In the genomic region with DNA sequence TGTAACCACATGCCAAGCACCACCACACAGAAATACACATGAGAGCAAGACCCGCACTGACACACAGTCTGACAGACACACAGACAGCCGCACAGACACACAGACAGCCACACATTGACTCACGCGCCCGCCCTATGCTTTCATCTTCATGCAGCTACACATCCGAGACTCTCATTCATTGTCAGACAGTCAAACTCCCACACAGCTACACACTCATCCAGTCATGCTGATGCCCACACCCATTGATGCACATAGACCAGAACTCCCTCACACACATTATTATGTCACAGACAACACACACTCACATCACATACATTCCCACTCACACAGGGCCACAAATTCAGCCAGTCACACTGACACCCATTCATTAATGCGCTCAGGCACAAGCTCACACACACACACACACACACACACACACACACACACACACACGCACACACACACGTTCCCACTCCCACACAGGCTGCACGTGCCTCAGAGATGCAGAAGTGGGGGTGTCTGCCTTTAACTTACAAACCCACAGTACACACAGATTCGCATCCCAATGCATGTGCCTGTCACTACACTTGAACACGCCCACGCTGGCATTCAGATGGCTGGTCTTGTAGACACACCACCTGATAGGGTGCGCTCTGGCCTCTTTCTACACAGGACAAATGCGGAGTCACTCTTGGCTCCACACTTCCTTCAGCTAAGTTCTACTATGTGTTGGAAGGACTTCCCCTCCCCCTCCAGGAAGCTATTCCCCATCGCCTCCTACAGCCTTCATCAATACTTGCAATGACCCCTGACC, we compare ENCODE assay signal across 17 mouse cellular contexts. TPM values are rescaled to one million over a fixed set of nuclear protein-coding genes. Genes with fewer than 3 reads are reported as not detected.
A peak's percentile ranks its signal among the peaks of the same experiment; 100 is the strongest.
DNase-seq lines count a peak whose midpoint lies in the region; ATAC-seq and TF ChIP-seq lines count a peak whose summit lies in the region.
"Had no signal": no experiment of that assay in that cellular context is flagged by ENCODE, and none has a peak within 500 bp of the region (broad histone marks: within the 10 kb centered on the region; RNA-seq: fewer than 3 reads in every experiment).

No protein-coding gene starts in this region.

- DNase-seq in left cerebral cortex, postnatal 14 days (ENCODE audit: low spot score in 2 of 2): peak; percentile 42 to 77
- DNase-seq in left cerebral cortex, adult 11 months (ENCODE audit: low spot score): no peak
- no peak for DNase-seq in thymus, postnatal 4 days
- DNase-seq in lung, adult 2 months: no peak
- DNase-seq: adrenal gland, postnatal 36 days; cerebellum, adult 18-20 months; kidney, postnatal 14 days; thymus, adult 2 months had no signal

- H3K27ac ChIP-seq in forebrain, embryonic 13.5 days: no peak overlapping the region
- no peak overlapping the region for H3K27ac ChIP-seq in hindbrain, embryonic 12.5 days
- no peak overlapping the region for H3K27ac ChIP-seq in midbrain, embryonic 16.5 days (ENCODE audit: low read length)
- H3K27ac ChIP-seq: embryonic facial prominence, embryonic 13.5 days; heart, embryonic 10.5 days; limb, embryonic 10.5 days; liver, embryonic 15.5 days; macrophage had no signal

- intact Hi-C loops in left cerebral cortex, postnatal 14 days (cut with DNase I): no loop called here

- peaks cover 13% of the 10 kb centered on the region for H3K36me3 ChIP-seq in forebrain, embryonic 13.5 days (ENCODE audit: poor library complexity, severe bottlenecking)
- H3K36me3 ChIP-seq in hindbrain, embryonic 12.5 days: peaks cover 15% of the 10 kb centered on the region; the same call in 1 of the 2 replicates
- peaks cover 11% of the 10 kb centered on the region; the same call in 1 of the 2 replicates for H3K36me3 ChIP-seq in midbrain, embryonic 16.5 days (ENCODE audit: control insufficient read depth, insufficient read depth, low read length)
- H3K36me3 ChIP-seq: embryonic facial prominence, embryonic 13.5 days; heart, embryonic 10.5 days; limb, embryonic 10.5 days; liver, embryonic 15.5 days had no signal

- no peak overlapping the region for H3K9ac ChIP-seq in forebrain, embryonic 13.5 days
- peak overlapping the region; percentile 14 for H3K9ac ChIP-seq in hindbrain, embryonic 12.5 days
- H3K9ac ChIP-seq in midbrain, embryonic 16.5 days (ENCODE audit: low read depth, low read length): no peak overlapping the region
- H3K9ac ChIP-seq: embryonic facial prominence, embryonic 13.5 days; liver, embryonic 15.5 days had no signal

- H3K4me1 ChIP-seq in forebrain, embryonic 13.5 days: peaks cover 41% of the 10 kb centered on the region
- H3K4me1 ChIP-seq in hindbrain, embryonic 12.5 days: peaks cover 37% of the 10 kb centered on the region
- H3K4me1 ChIP-seq in midbrain, embryonic 16.5 days (ENCODE audit: control insufficient read depth, insufficient read depth, low read length): peaks cover 26% of the 10 kb centered on the region
- no peaks in the 10 kb centered on the region for H3K4me1 ChIP-seq in lung, adult 2 months (ENCODE audit: control insufficient read depth, insufficient read depth, low read length)

- H3K9me3 ChIP-seq in forebrain, embryonic 13.5 days (replicated peaks): no peaks in the 10 kb centered on the region
- H3K9me3 ChIP-seq in hindbrain, embryonic 12.5 days (replicated peaks): no peaks in the 10 kb centered on the region
- no peaks in the 10 kb centered on the region for H3K9me3 ChIP-seq in midbrain, embryonic 16.5 days (replicated peaks; ENCODE audit: control insufficient read depth, low read length, poor library complexity, severe bottlenecking)
- H3K9me3 ChIP-seq: embryonic facial prominence, embryonic 13.5 days; heart, embryonic 10.5 days; limb, embryonic 10.5 days; liver, embryonic 15.5 days had no signal

- H3K4me2 ChIP-seq in forebrain, embryonic 13.5 days: peak overlapping the region; percentile 80
- H3K4me2 ChIP-seq in hindbrain, embryonic 12.5 days (replicated peaks): peak overlapping the region; percentile 65
- H3K4me2 ChIP-seq in midbrain, embryonic 16.5 days (ENCODE audit: low read length): peak overlapping the region; percentile 98
- H3K4me2 ChIP-seq: liver, embryonic 15.5 days had no signal

- WGBS in forebrain, embryonic 13.5 days: 86% methylated on average over 16 of the region's 16 CpGs
- WGBS in hindbrain, embryonic 12.5 days: 78% methylated on average over 16 of the region's 16 CpGs
- 86% methylated on average over 16 of the region's 16 CpGs for WGBS in midbrain, embryonic 16.5 days
- 78% methylated on average over 16 of the region's 16 CpGs for WGBS in lung, adult 2 months

- TF ChIP-seq CTCF in lung, adult 2 months (IDR thresholded peaks at IDR 0.05; ENCODE audit: insufficient read depth, low read length): no peak

- no peak for ATAC-seq in forebrain, embryonic 13.5 days
- no peak for ATAC-seq in hindbrain, embryonic 12.5 days (ENCODE audit: low FRiP score)
- no peak for ATAC-seq in midbrain, embryonic 16.5 days

- peak overlapping the region; percentile 74 for H3K4me3 ChIP-seq in forebrain, embryonic 13.5 days
- peak overlapping the region; percentile 70 for H3K4me3 ChIP-seq in hindbrain, embryonic 12.5 days
- peak overlapping the region; percentile 92 for H3K4me3 ChIP-seq in midbrain, embryonic 16.5 days (ENCODE audit: low read depth, low read length)
- H3K4me3 ChIP-seq in lung, adult 2 months (replicated peaks; ENCODE audit: extremely low read depth, low read depth, low read length): no peak overlapping the region
- H3K4me3 ChIP-seq: embryonic facial prominence, embryonic 13.5 days; heart, embryonic 10.5 days; liver, embryonic 15.5 days had no signal

- no peak for TF ChIP-seq POLR2A in lung, adult 2 months (IDR thresholded peaks at IDR 0.05; ENCODE audit: borderline replicate concordance, extremely low read depth, low read depth, low read length)

- peaks cover 30% of the 10 kb centered on the region for H3K27me3 ChIP-seq in forebrain, embryonic 13.5 days
- H3K27me3 ChIP-seq in hindbrain, embryonic 12.5 days: peaks cover 76% of the 10 kb centered on the region
- no peaks in the 10 kb centered on the region for H3K27me3 ChIP-seq in midbrain, embryonic 16.5 days (ENCODE audit: control insufficient read depth, insufficient read depth, low read depth, low read length)

RNA-seq across cellular contexts. Expression of a gene that starts 3.2 kb away (rescaled TPM):
- total RNA-seq in left cerebral cortex, postnatal 14 days (2021): 100 to 1,000 TPM; 139 to 146 TPM
- 31.6 and 37.3 TPM in 2 replicates for polyA plus RNA-seq in forebrain, embryonic 13.5 days (2015; fragmentation: Nextera tagmentation; extraction: Ambion mirVana)
- 36.8 and 37.9 TPM in 2 replicates for polyA plus RNA-seq in hindbrain, embryonic 12.5 days (2016; fragmentation: Nextera tagmentation; extraction: Ambion mirVana)
- polyA plus RNA-seq in midbrain, embryonic 16.5 days (2015; fragmentation: Nextera tagmentation; extraction: Ambion mirVana): 85.7 and 86.1 TPM in 2 replicates
- polyA plus RNA-seq in lung, adult 2 months (2012; rRNA removed): 0.34 and 0.41 TPM in 2 replicates

RNA-seq across cellular contexts. Expression of a gene that starts 12.8 kb away (rescaled TPM):
- total RNA-seq in left cerebral cortex, postnatal 14 days (2021): 1 to 10 TPM; 1.6 to 2.1 TPM
- polyA plus RNA-seq in forebrain, embryonic 13.5 days (2015; fragmentation: Nextera tagmentation; extraction: Ambion mirVana): 1.2 and 1.8 TPM in 2 replicates
- 1.5 and 1.6 TPM in 2 replicates for polyA plus RNA-seq in hindbrain, embryonic 12.5 days (2016; fragmentation: Nextera tagmentation; extraction: Ambion mirVana)
- polyA plus RNA-seq in midbrain, embryonic 16.5 days (2015; fragmentation: Nextera tagmentation; extraction: Ambion mirVana): 2.8 and 3.3 TPM in 2 replicates
- not detected in 2 replicates for polyA plus RNA-seq in lung, adult 2 months (2012; rRNA removed)
- total RNA-seq: adrenal gland, postnatal 36 days had no signal
- polyA plus RNA-seq: macrophage had no signal

RNA-seq across cellular contexts. Expression of a gene that starts 25.6 kb away (rescaled TPM):
- 1 to 10 TPM; 2.9 TPM for total RNA-seq in left cerebral cortex, postnatal 14 days (2021)
- 6.9 and 9.4 TPM in 2 replicates for polyA plus RNA-seq in forebrain, embryonic 13.5 days (2015; fragmentation: Nextera tagmentation; extraction: Ambion mirVana)
- 7.6 and 8.6 TPM in 2 replicates for polyA plus RNA-seq in hindbrain, embryonic 12.5 days (2016; fragmentation: Nextera tagmentation; extraction: Ambion mirVana)
- 5.0 and 6.1 TPM in 2 replicates for polyA plus RNA-seq in midbrain, embryonic 16.5 days (2015; fragmentation: Nextera tagmentation; extraction: Ambion mirVana)
- polyA plus RNA-seq in lung, adult 2 months (2012; rRNA removed): 19.6 and 26.7 TPM in 2 replicates

RNA-seq across cellular contexts. Expression of a gene that starts 32.2 kb away (rescaled TPM):
- not detected for total RNA-seq in left cerebral cortex, postnatal 14 days (2021)
- polyA plus RNA-seq in forebrain, embryonic 13.5 days (2015; fragmentation: Nextera tagmentation; extraction: Ambion mirVana): 0.74 and 1.2 TPM in 2 replicates
- 3.7 and 4.2 TPM in 2 replicates for polyA plus RNA-seq in hindbrain, embryonic 12.5 days (2016; fragmentation: Nextera tagmentation; extraction: Ambion mirVana)
- polyA plus RNA-seq in midbrain, embryonic 16.5 days (2015; fragmentation: Nextera tagmentation; extraction: Ambion mirVana): 0.28 and 0.98 TPM in 2 replicates
- 0.14 and 0.23 TPM in 2 replicates for polyA plus RNA-seq in lung, adult 2 months (2012; rRNA removed)

RNA-seq across cellular contexts. Expression of a gene that starts 35.3 kb away (rescaled TPM):
- total RNA-seq in left cerebral cortex, postnatal 14 days (2021): not detected
- polyA plus RNA-seq in forebrain, embryonic 13.5 days (2015; fragmentation: Nextera tagmentation; extraction: Ambion mirVana): not detected in 2 replicates
- not detected in 2 replicates for polyA plus RNA-seq in hindbrain, embryonic 12.5 days (2016; fragmentation: Nextera tagmentation; extraction: Ambion mirVana)
- not detected in 2 replicates for polyA plus RNA-seq in midbrain, embryonic 16.5 days (2015; fragmentation: Nextera tagmentation; extraction: Ambion mirVana)
- not detected in 2 replicates for polyA plus RNA-seq in lung, adult 2 months (2012; rRNA removed)
- polyA plus RNA-seq: embryonic facial prominence, embryonic 13.5 days; heart, embryonic 10.5 days; intestine, embryonic 14.5 days; limb, embryonic 10.5 days; liver, embryonic 15.5 days; macrophage; thymus, adult 2 months had no signal

Comparison
In these comparisons a context has a peak if more than half of its experiments do, and no peak if none do; other contexts are left out.
1. DNase-seq: peak in left cerebral cortex, postnatal 14 days (2 of 2); none in left cerebral cortex, adult 11 months (single experiment), thymus, postnatal 4 days (single experiment) and lung, adult 2 months (single experiment).
2. RNA of a gene that starts 3.2 kb away (polyA plus RNA-seq): 85.7 to 86.1 TPM in midbrain, embryonic 16.5 days, 36.8 to 37.9 TPM in hindbrain, embryonic 12.5 days and 31.6 to 37.3 TPM in forebrain, embryonic 13.5 days; 0.34 to 0.41 TPM in lung, adult 2 months; every median in the first group is over 10 times any median in the second.
3. Peak in every context shown above with its lines, with median percentiles within 50 percentile points of each other: H3K4me2 ChIP-seq.